Mouse (Mus musculus): Measurements from ENCODE around the gene Pde6h. TPM values are rescaled to one million over a fixed set of nuclear protein-coding genes. Genes with fewer than 3 reads are reported as not detected.
A peak's percentile ranks its signal among the peaks of the same experiment; 100 is the strongest.

Gene Pde6h
- polyA plus RNA-seq, 1 experiment from 2014 or later: not detected

- Histone ChIP-seq H3K4me2 (no peak overlapping the region), H3K27ac (no peak overlapping the region), H3K4me1 (no peaks in the 10 kb centered on the region; the same call in 1 of the 2 replicates), H3K27me3 (replicated peaks) (no peaks in the 10 kb centered on the region), H3K9me3 (no peaks in the 10 kb centered on the region), H3K9ac (no peak overlapping the region), H3K36me3 (replicated peaks) (no peaks in the 10 kb centered on the region), H3K4me3 (no peak overlapping the region)
- 89% methylated on average over 9 of the region's 9 CpGs for WGBS
- ATAC-seq (replicated peaks): no peak
Measured at GRCm38 (mm10) chr6:136936361-136936760, 12.7 kb downstream of the Pde6h start.

- no peak overlapping the region for H3K4me3 ChIP-seq
- H3K4me2 ChIP-seq: no peak overlapping the region
- H3K36me3 ChIP-seq (replicated peaks): no peaks in the 10 kb centered on the region
- no peaks in the 10 kb centered on the region for H3K9me3 ChIP-seq
- no peak overlapping the region for H3K9ac ChIP-seq
- ATAC-seq (replicated peaks): no peak
- no peaks in the 10 kb centered on the region; the same call in 1 of the 2 replicates for H3K4me1 ChIP-seq
- H3K27me3 ChIP-seq (replicated peaks): no peaks in the 10 kb centered on the region
- no peak overlapping the region for H3K27ac ChIP-seq
- WGBS: 88% methylated on average over 3 of the region's 3 CpGs
Measured at GRCm38 (mm10) chr6:136937117-136937516, 13.5 kb downstream of the Pde6h start.

- Histone ChIP-seq H3K9me3 (no peaks in the 10 kb centered on the region), H3K4me2 (no peak overlapping the region), H3K27me3 (replicated peaks) (no peaks in the 10 kb centered on the region), H3K27ac (no peak overlapping the region), H3K9ac (no peak overlapping the region), H3K4me1 (no peaks in the 10 kb centered on the region; the same call in 1 of the 2 replicates), H3K4me3 (no peak overlapping the region), H3K36me3 (replicated peaks) (no peaks in the 10 kb centered on the region)
- 83% methylated on average over 18 of the region's 18 CpGs for WGBS
- no peak for ATAC-seq (replicated peaks)
Measured at GRCm38 (mm10) chr6:136938331-136939126, 14.9 kb downstream of the Pde6h start.

DNA sequence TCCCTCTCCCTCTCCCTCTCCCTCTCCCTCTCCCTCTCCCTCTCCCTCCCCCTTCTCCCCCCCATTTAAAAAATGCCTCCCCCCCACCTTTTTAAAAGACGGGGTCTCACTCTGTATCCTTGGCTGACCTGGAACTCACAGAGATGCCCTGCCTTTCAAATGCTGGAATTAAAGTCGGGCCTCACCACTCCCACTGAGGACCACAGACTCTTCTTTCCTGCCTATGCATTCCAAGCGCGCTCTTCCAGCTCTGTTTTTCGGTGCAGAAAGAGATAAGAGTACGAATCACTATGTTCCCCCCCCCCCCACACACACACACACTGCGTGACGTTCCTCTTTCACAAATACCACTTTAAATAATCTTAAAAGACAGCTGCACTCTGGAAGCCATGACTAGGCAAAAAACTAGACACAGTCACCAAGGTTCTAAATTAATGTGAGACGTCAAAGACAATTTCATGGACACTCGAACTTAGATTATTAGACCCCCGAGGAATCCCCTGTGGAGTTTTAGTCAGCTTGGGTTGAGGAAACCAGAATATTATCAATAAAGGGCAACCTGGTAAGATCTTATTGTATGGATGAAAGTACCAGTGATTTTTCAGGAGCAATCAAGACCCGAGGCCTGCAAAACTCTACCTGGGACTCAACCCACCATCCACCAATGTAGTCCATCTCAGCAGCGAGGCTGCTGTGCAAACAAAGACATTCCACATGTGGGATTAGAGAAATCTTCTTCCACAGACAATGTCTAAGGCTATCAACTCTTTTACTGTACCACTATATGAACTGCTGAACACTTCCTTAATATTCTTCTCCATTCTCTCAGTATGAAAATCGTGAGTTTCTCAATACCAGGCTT lies 15.9 kb downstream of the Pde6h start:
- Histone ChIP-seq H3K27me3 (replicated peaks) (no peaks in the 10 kb centered on the region), H3K4me3 (no peak overlapping the region), H3K27ac (no peak overlapping the region), H3K4me2 (no peak overlapping the region), H3K9me3 (no peaks in the 10 kb centered on the region), H3K9ac (no peak overlapping the region), H3K4me1 (no peaks in the 10 kb centered on the region; the same call in 1 of the 2 replicates), H3K36me3 (replicated peaks) (no peaks in the 10 kb centered on the region)
- no peak for ATAC-seq (replicated peaks)
- WGBS: 67% methylated on average over 14 of the region's 14 CpGs

DNA sequence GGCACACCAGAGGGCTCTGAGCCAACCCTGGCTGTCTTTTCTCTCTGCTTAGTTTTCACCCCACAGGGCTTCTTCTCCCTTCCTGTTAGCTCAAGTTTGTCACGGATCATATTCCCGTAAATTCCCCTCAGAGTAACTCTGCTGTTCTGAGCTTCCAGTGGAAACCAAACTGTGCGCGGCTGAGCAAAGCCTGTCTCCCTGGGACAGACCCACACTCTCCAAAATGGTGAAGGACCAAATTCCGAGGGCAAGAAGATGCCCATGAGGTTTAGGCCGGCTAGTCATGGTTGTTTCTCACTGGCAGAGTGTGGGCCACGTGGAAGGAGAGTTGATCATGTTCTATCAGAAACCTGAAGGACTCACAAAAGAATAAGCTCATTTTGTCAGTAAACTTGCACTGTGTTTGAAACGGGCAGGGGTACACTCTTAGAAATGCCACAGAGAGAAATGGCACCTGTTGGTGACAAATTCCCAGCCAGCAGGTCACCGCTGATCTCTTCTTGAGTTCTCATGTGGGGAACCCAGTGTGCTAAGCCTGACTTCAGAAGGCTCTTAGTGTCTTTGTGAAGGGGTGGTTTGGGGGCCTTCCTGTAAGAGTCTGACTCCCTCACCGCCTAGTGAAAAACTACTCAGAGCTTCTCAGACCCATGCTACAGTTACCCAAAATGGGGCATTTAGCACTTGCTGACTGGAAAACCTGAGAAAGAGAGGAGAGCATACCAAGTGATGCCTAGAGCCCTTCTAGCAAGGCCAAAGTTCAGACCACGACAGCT lies 16.7 kb downstream of the Pde6h start:
- ATAC-seq (replicated peaks): no peak
- Histone ChIP-seq H3K27ac (no peak overlapping the region), H3K4me1 (no peaks in the 10 kb centered on the region), H3K36me3 (replicated peaks) (no peaks in the 10 kb centered on the region), H3K9ac (no peak overlapping the region), H3K4me3 (no peak overlapping the region), H3K9me3 (no peaks in the 10 kb centered on the region), H3K27me3 (replicated peaks) (no peaks in the 10 kb centered on the region), H3K4me2 (no peak overlapping the region)
- 79% methylated on average over 11 of the region's 11 CpGs for WGBS

DNA sequence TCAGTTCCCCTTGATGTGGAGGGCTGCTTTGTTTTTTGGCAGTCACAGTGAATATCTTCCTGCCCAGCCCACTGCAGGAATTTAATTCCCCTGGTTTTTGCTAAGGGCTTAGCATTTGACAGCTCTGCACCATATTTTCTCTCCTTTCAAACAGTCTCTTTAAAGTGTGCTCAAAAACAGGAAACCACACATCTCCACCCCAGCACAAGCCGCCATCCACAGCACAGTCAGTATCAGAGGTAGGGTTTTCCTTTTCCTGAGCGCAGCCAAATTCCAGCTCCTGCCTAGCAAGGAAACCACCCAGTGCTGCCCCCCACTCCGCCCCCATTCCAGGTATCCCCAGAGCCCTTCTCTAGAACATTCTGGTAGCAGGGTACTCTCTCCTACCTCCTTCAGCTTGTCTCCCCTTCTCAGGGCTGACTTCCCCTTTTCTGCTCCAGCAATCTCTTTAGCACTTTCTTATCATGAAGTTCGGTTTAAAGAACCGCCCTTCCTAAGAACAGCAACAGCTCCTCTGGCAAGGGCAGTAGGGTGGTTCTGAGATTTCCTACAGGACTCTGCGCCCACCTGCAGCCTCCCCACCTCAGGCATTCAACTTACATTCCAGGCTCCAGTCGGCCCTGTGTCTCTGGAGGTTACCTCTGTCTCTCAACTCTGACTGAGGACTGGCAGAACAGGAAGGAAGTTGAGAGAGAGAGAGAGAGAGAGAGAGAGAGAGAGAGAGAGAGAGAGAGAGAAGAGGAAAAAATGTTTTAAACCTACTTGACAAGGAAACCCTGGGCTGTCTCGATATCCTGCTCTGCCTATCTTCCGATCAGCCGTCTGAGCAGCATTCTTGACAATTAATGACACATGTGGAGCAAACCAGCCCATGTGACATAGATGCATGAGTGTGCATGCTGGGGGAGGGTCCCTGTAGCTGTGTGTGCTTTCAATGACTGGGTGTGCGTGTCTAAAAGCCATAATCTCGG lies 17.7 kb downstream of the Pde6h start, which contains the start of gene Arhgdib:
TSS of gene Arhgdib (minus strand) at position 849 of the 971 bp plus-strand sequence.
- no peak within 1 kb of the TSS for H3K9ac ChIP-seq
- no peak within 1 kb of the TSS for H3K27ac ChIP-seq
- no peaks in the 10 kb centered on the region for H3K36me3 ChIP-seq (replicated peaks)
- H3K4me2 ChIP-seq: no peak within 1 kb of the TSS
- no peak for ATAC-seq (replicated peaks)
- H3K9me3 ChIP-seq: no peaks in the 10 kb centered on the region
- 64% methylated on average over 12 of the region's 12 CpGs for WGBS
- H3K4me1 ChIP-seq: no peaks in the 10 kb centered on the region
- H3K4me3 ChIP-seq: no peak within 1 kb of the TSS
- no peaks in the 10 kb centered on the region for H3K27me3 ChIP-seq (replicated peaks)

- no peak for ATAC-seq (replicated peaks)
- WGBS: 81% methylated on average over 9 of the region's 9 CpGs
- H3K36me3 ChIP-seq (replicated peaks): no peaks in the 10 kb centered on the region
Measured at GRCm38 (mm10) chr6:136942280-136942679, 18.6 kb downstream of the Pde6h start.

GRCm38 (mm10) chr6:136943392-136943791 lies 19.8 kb downstream of the Pde6h start:
- no peak overlapping the region for H3K4me3 ChIP-seq
- H3K27ac ChIP-seq: no peak overlapping the region
- no peak overlapping the region for H3K9ac ChIP-seq
- no peaks in the 10 kb centered on the region for H3K27me3 ChIP-seq (replicated peaks)
- H3K36me3 ChIP-seq (replicated peaks): no peaks in the 10 kb centered on the region
- no peaks in the 10 kb centered on the region for H3K9me3 ChIP-seq
- 0 out of 2 replicates have a peak, but pooled peaks cover 2% of the 10 kb centered on the region for H3K4me1 ChIP-seq
- ATAC-seq (replicated peaks): no peak
- no peak overlapping the region for H3K4me2 ChIP-seq

More at GRCm38 (mm10) chr6:136942280-136942679, 18.6 kb downstream of the Pde6h start:
- no peak overlapping the region for H3K9ac ChIP-seq
- H3K27ac ChIP-seq: no peak overlapping the region
- no peak overlapping the region for H3K4me2 ChIP-seq
- no peak overlapping the region for H3K4me3 ChIP-seq
- H3K4me1 ChIP-seq: 0 out of 2 replicates have a peak, but pooled peaks cover 2% of the 10 kb centered on the region
- H3K27me3 ChIP-seq (replicated peaks): no peaks in the 10 kb centered on the region
- no peaks in the 10 kb centered on the region for H3K9me3 ChIP-seq

DNA sequence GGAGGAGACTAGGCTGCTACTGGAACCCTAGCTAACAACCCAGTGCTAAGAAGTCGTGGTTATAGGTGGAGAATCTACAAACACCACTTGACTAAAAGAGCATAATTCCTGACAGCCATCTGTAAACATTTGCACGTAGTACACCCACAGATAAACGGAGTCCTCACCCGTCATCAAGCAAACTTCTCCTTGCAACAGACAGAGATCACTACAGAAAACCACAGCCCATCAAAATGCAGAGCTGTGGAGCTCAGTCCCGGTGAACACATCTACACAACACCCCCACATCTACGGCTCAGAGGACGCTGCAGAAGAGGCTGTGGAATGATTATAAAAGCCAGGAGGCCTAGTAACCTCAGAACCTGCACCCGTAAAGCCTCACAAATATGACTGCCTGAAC lies 20.9 kb downstream of the Pde6h start:
- Histone ChIP-seq H3K4me2 (no peak overlapping the region), H3K27ac (no peak overlapping the region), H3K4me1 (0 out of 2 replicates have a peak, but pooled peaks cover 2% of the 10 kb centered on the region), H3K9ac (no peak overlapping the region), H3K36me3 (replicated peaks) (no peaks in the 10 kb centered on the region), H3K9me3 (no peaks in the 10 kb centered on the region), H3K4me3 (no peak overlapping the region), H3K27me3 (replicated peaks) (no peaks in the 10 kb centered on the region)
- 90% methylated on average over 8 of the region's 8 CpGs for WGBS
- ATAC-seq (replicated peaks): no peak

DNA sequence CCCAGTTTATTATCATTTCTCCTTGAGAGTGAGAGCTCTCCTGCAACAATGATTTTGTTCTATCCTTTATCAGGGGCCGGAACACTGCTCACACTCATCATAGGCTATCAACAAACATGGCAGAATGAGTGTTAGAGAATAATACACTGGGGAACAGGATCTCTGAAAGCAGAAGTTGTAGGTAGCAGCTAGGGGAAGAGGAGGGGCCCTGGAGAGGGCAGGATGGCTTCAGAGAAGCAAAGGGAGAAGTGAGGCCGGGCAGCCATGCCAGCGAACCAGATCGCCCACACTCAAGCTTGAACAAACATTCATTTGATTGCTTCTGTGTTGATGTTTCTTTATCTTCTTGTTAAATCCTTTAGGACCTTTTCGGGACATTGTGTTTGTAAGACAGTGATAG lies 22.6 kb downstream of the Pde6h start:
- no peak for ATAC-seq (replicated peaks)
- Histone ChIP-seq H3K4me1 (0 out of 2 replicates have a peak, but pooled peaks cover 2% of the 10 kb centered on the region), H3K4me3 (no peak overlapping the region), H3K36me3 (replicated peaks) (no peaks in the 10 kb centered on the region), H3K27ac (no peak overlapping the region), H3K9ac (no peak overlapping the region), H3K9me3 (no peaks in the 10 kb centered on the region), H3K27me3 (replicated peaks) (no peaks in the 10 kb centered on the region), H3K4me2 (no peak overlapping the region)
- 86% methylated on average over 5 of the region's 5 CpGs for WGBS

GRCm38 (mm10) chr6:136946943-136947342 lies 23.3 kb downstream of the Pde6h start:
- ATAC-seq (replicated peaks): peak; percentile 60; the same call in 1 of the 2 replicates
- 41% methylated on average over 9 of the region's 9 CpGs for WGBS

More at GRCm38 (mm10) chr6:136946943-136947342, 23.3 kb downstream of the Pde6h start:
- 0 out of 2 replicates have a peak, but pooled peaks cover 2% of the 10 kb centered on the region for H3K4me1 ChIP-seq
- H3K27ac ChIP-seq: no peak overlapping the region
- H3K27me3 ChIP-seq (replicated peaks): no peaks in the 10 kb centered on the region
- no peak overlapping the region for H3K4me2 ChIP-seq
- H3K9me3 ChIP-seq: no peaks in the 10 kb centered on the region
- no peak overlapping the region for H3K4me3 ChIP-seq
- H3K36me3 ChIP-seq (replicated peaks): no peaks in the 10 kb centered on the region
- no peak overlapping the region for H3K9ac ChIP-seq
